Mouse (Mus musculus): ENCODE measurements at regions not wholly inside any gene's neighbourhood (a gene's known extent, or its start where the extent isn't known, plus 50 kb on each side); places are given as distances from the start of the nearest gene placed in this dataset.

GRCm38 (mm10) chr16:87645526-87646434, 53.0 kb upstream of the Bach1 start:
- H3K4me1 ChIP-seq (ENCODE audit: control insufficient read depth, insufficient read depth, low read length), result no peaks in the 10 kb centered on the region
- no peaks in the 10 kb centered on the region for H3K27me3 ChIP-seq (ENCODE audit: control insufficient read depth, insufficient read depth, low read length)
- ATAC-seq (ENCODE audit: low FRiP score, low TSS enrichment), result 0 out of 2 replicates have a peak, but pooled peaks have one; percentile 12
- H3K36me3 ChIP-seq (ENCODE audit: control insufficient read depth, insufficient read depth, low read length), result no peaks in the 10 kb centered on the region
- H3K27ac ChIP-seq (ENCODE audit: low read depth, low read length), result no peak overlapping the region
- H3K4me3 ChIP-seq (ENCODE audit: low read length), result no peak overlapping the region
- H3K9me3 ChIP-seq (ENCODE audit: control insufficient read depth, low read length), result no peaks in the 10 kb centered on the region
- H3K9ac ChIP-seq (ENCODE audit: low read depth, low read length), result no peak overlapping the region
- no peak overlapping the region for H3K4me2 ChIP-seq (replicated peaks; ENCODE audit: low read depth, low read length)
- 44% methylated on average over 12 of the region's 12 CpGs for WGBS

DNA sequence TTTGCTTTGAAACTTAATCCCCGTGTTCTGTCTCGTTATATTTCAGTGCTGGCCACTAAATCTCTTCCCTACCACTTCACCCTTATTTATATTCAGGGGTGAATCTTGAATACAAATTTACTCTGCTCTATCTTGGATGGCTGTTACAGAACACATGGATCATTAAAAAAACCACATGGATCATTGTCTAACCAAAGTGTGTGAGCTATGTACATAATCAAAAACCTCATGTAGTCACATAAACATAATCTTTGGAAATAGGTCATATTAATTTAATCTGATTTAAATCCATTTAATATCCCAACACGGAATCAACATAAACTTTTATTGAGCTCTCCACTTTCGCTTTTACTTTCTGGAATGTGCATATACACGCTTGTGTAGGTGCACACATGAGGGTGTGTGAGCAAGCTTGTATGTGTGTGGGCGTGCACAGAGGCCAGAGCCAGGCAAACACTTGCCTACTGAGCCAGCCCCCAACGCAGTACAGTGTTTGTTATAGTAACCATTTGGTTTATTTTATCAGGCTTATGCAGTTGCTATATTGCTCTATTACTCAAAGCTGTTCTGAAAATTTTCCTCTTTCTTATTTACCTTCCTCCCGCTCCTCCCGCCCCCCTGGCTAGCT, 52.2 kb upstream of the Bach1 start:
- 82% methylated on average over 9 of the region's 9 CpGs for WGBS
- H3K9me3 ChIP-seq (ENCODE audit: control insufficient read depth, low read length), result no peaks in the 10 kb centered on the region
- no peak overlapping the region for H3K9ac ChIP-seq (ENCODE audit: low read depth, low read length)

More for the DNA sequence above, 52.2 kb upstream of the Bach1 start:
- H3K36me3 ChIP-seq (ENCODE audit: control insufficient read depth, insufficient read depth, low read length), result no peaks in the 10 kb centered on the region
- no peaks in the 10 kb centered on the region for H3K27me3 ChIP-seq (ENCODE audit: control insufficient read depth, insufficient read depth, low read length)
- H3K4me3 ChIP-seq (ENCODE audit: low read length), result no peak overlapping the region
- H3K4me2 ChIP-seq (replicated peaks; ENCODE audit: low read depth, low read length), result no peak overlapping the region
- no peaks in the 10 kb centered on the region for H3K4me1 ChIP-seq (ENCODE audit: control insufficient read depth, insufficient read depth, low read length)
- ATAC-seq (ENCODE audit: low FRiP score, low TSS enrichment), result no peak
- H3K27ac ChIP-seq (ENCODE audit: low read depth, low read length), result no peak overlapping the region

All from kidney, embryonic 14.5 days (tissue).